Mouse (Mus musculus) gastrocnemius, postnatal 4 days (tissue): ENCODE measurements around the gene Dnajb4. TPM values are rescaled to one million over a fixed set of nuclear protein-coding genes. Genes with fewer than 3 reads are reported as not detected.
"Not testable (repeated sequence)": the region's sequence is repeated elsewhere in the genome, so short reads cannot be mapped to it uniquely, and the experiment has no call there.

Experiments
- DNase-seq, 2 experiments: peaks; one replicate each; pipeline ENCODE4 v3.0.0; 2021 to 2022; ENCODE audit warnings: low spot score in 2 of 2, mixed read lengths in 2 of 2
- total RNA-seq, 2 experiments: library from RNA; stranded (reverse); gene quantifications; 2 replicates each; pipeline ENCODE4 v1.2.3; 2021

The Dnajb4 gene
- total RNA-seq, 2 experiments from 2014 or later = 65.3 to 87.7 TPM

- no peak for DNase-seq
These were observed 730 bp downstream of the Dnajb4 start for GRCm38 (mm10) chr3:152209177-152209966.

- no peak for DNase-seq
These were observed 1.8 kb downstream of the Dnajb4 start for GRCm38 (mm10) chr3:152208096-152208885.

- no peak for DNase-seq
These were observed 2.9 kb downstream of the Dnajb4 start for GRCm38 (mm10) chr3:152207156-152207555.

- DNase-seq = no peak
These were observed 5.5 kb downstream of the Dnajb4 start for GRCm38 (mm10) chr3:152204577-152204976.

GRCm38 (mm10) chr3:152203996-152204395, 6.1 kb downstream of the Dnajb4 start:
- no peak for DNase-seq

GRCm38 (mm10) chr3:152203411-152203810, 6.7 kb downstream of the Dnajb4 start:
- no peak for DNase-seq

GRCm38 (mm10) chr3:152202942-152203341, 7.2 kb downstream of the Dnajb4 start:
- DNase-seq = no peak

GRCm38 (mm10) chr3:152201651-152202050, 8.5 kb downstream of the Dnajb4 start:
- DNase-seq = no peak

GRCm38 (mm10) chr3:152201181-152201580, 8.9 kb downstream of the Dnajb4 start:
- DNase-seq = no peak

GRCm38 (mm10) chr3:152199125-152199524, 11.0 kb downstream of the Dnajb4 start:
- DNase-seq = no peak

GRCm38 (mm10) chr3:152197246-152197645, 12.9 kb downstream of the Dnajb4 start:
- DNase-seq = not testable (repeated sequence)

- peak; percentile 52 to 78 for DNase-seq
These were observed 16.4 kb downstream of the Dnajb4 start for GRCm38 (mm10) chr3:152193635-152194097.

GRCm38 (mm10) chr3:152193177-152193576, 16.9 kb downstream of the Dnajb4 start:
- no peak for DNase-seq

- DNase-seq = no peak
These were observed 17.7 kb downstream of the Dnajb4 start for GRCm38 (mm10) chr3:152192238-152192931.

GRCm38 (mm10) chr3:152191791-152192237, 18.3 kb downstream of the Dnajb4 start:
- DNase-seq = no peak

GRCm38 (mm10) chr3:152190679-152191477, 19.2 kb downstream of the Dnajb4 start:
- DNase-seq = no peak

GRCm38 (mm10) chr3:152189306-152189705, 20.8 kb downstream of the Dnajb4 start:
- DNase-seq = no peak

- DNase-seq = no peak
These were observed 24.0 kb downstream of the Dnajb4 start for GRCm38 (mm10) chr3:152186106-152186505.

- DNase-seq = no peak
These were observed 26.6 kb downstream of the Dnajb4 start for GRCm38 (mm10) chr3:152183522-152183921.

- DNase-seq = no peak
These were observed 29.5 kb downstream of the Dnajb4 start for GRCm38 (mm10) chr3:152180624-152181023.

- no peak for DNase-seq
These were observed 30.8 kb downstream of the Dnajb4 start for GRCm38 (mm10) chr3:152179285-152179684.
